Mouse (Mus musculus) embryonic facial prominence, embryonic 12.5 days (tissue): ENCODE data around the gene Papss1. TPM values are rescaled to one million over a fixed set of nuclear protein-coding genes. Genes with fewer than 3 reads are reported as not detected.
A peak's percentile ranks its signal among the peaks of the same experiment; 100 is the strongest.

ENCODE experiments used
- ATAC-seq: fragments of 200-750 bp; cut with Nextera tagmentation; 2 replicates; pipeline ENCODE4 v1.8.0; 2017; ENCODE audit not compliant: insufficient number of reproducible peaks, insufficient read depth, low FRiP score, low TSS enrichment
- H3K27ac ChIP-seq: fragments of 300-500 bp; sonication (generic); 2 replicates; pipeline ENCODE4 v1.5.1; 2016; ENCODE audit warnings: mild to moderate bottlenecking
- H3K27me3 ChIP-seq: fragments of 300-500 bp; sonication (generic); 2 replicates; pipeline ENCODE4 v1.6.1; 2016; ENCODE audit warnings: mild to moderate bottlenecking, moderate library complexity
- H3K36me3 ChIP-seq: fragments of 300-500 bp; sonication (generic); 2 replicates; pipeline ENCODE4 v1.6.1; 2016; ENCODE audit warnings: mild to moderate bottlenecking
- H3K4me1 ChIP-seq: fragments of 300-500 bp; sonication (generic); 2 replicates; pipeline ENCODE4 v1.6.1; 2016
- H3K4me2 ChIP-seq: fragments of 300-500 bp; sonication (generic); replicated peaks from 2 replicates; pipeline ENCODE4 v1.6.1; 2016; ENCODE audit warnings: mild to moderate bottlenecking, moderate library complexity
- H3K4me3 ChIP-seq: fragments of 300-500 bp; sonication (generic); 2 replicates; pipeline ENCODE4 v1.5.1; 2016; ENCODE audit warnings: mild to moderate bottlenecking
- H3K9ac ChIP-seq: fragments of 300-500 bp; sonication (generic); 2 replicates; pipeline ENCODE4 v1.6.1; 2016; ENCODE audit warnings: mild to moderate bottlenecking, moderate library complexity
- H3K9me3 ChIP-seq: fragments of 300-500 bp; sonication (generic); 2 replicates; pipeline ENCODE4 v1.6.1; 2016; ENCODE audit warnings: mild to moderate bottlenecking, moderate library complexity
- WGBS: fragments of 180-500 bp; shearing (Covaris S2); methylation state at CpG from one replicate; pipeline ENCODE4 v1.1.7; 2016; 5-methylcytosine and 5-hydroxymethylcytosine counted together
- polyA plus RNA-seq: library from polyadenylated mRNA; unstranded; fragments of >200 nt; fragmentation: Nextera tagmentation; extraction: Ambion mirVana; gene quantifications from 2 replicates; pipeline ENCODE4 v1.2.1, GENCODE M21; 2016

Papss1 gene
- polyA plus RNA-seq, 1 experiment from 2014 or later: 124 TPM

- Histone ChIP-seq H3K27ac (no peak overlapping the region), H3K36me3 (peaks cover 10% of the 10 kb centered on the region), H3K9me3 (no peaks in the 10 kb centered on the region), H3K4me3 (no peak overlapping the region), H3K9ac (no peak overlapping the region), H3K4me1 (peaks cover 4% of the 10 kb centered on the region; the same call in 1 of the 2 replicates), H3K4me2 (no peak overlapping the region), H3K27me3 (no peaks in the 10 kb centered on the region)
- 46% methylated on average over 10 of the region's 10 CpGs for WGBS
- no peak for ATAC-seq
These were observed 73.1 kb downstream of the Papss1 start for GRCm38 (mm10) chr3:131637664-131638063.

- no peak overlapping the region for H3K9ac ChIP-seq
- H3K4me3 ChIP-seq: no peak overlapping the region
- no peak overlapping the region for H3K4me2 ChIP-seq
- peaks cover 14% of the 10 kb centered on the region for H3K36me3 ChIP-seq
- H3K9me3 ChIP-seq: no peaks in the 10 kb centered on the region
- H3K27ac ChIP-seq: no peak overlapping the region
- ATAC-seq: no peak
- peaks cover 4% of the 10 kb centered on the region; the same call in 1 of the 2 replicates for H3K4me1 ChIP-seq
- 78% methylated on average over 7 of the region's 7 CpGs for WGBS
- no peaks in the 10 kb centered on the region for H3K27me3 ChIP-seq
These were observed 73.6 kb downstream of the Papss1 start for GRCm38 (mm10) chr3:131638216-131638615.

- 91% methylated on average over 20 of the region's 20 CpGs for WGBS
- ATAC-seq: no peak
- no peaks in the 10 kb centered on the region for H3K9me3 ChIP-seq
These were observed 78.2 kb downstream of the Papss1 start for GRCm38 (mm10) chr3:131642681-131643292.

GRCm38 (mm10) chr3:131645203-131645602 is 80.6 kb downstream of the Papss1 start:
- Histone ChIP-seq H3K27ac (no peak overlapping the region), H3K9me3 (no peaks in the 10 kb centered on the region), H3K36me3 (peaks cover 15% of the 10 kb centered on the region), H3K9ac (no peak overlapping the region), H3K27me3 (no peaks in the 10 kb centered on the region), H3K4me2 (no peak overlapping the region), H3K4me3 (no peak overlapping the region), H3K4me1 (no peaks in the 10 kb centered on the region)
- no peak for ATAC-seq
- 88% methylated on average over 5 of the region's 5 CpGs for WGBS

More at GRCm38 (mm10) chr3:131642681-131643292, 78.2 kb downstream of the Papss1 start:
- Histone ChIP-seq H3K4me3 (no peak overlapping the region), H3K9ac (no peak overlapping the region), H3K27me3 (no peaks in the 10 kb centered on the region), H3K36me3 (peaks cover 19% of the 10 kb centered on the region), H3K27ac (no peak overlapping the region), H3K4me1 (no peaks in the 10 kb centered on the region), H3K4me2 (no peak overlapping the region)

GRCm38 (mm10) chr3:131654366-131654765 is 89.8 kb downstream of the Papss1 start:
- Histone ChIP-seq H3K27ac (no peak overlapping the region), H3K4me3 (no peak overlapping the region), H3K4me2 (no peak overlapping the region), H3K9ac (no peak overlapping the region), H3K27me3 (no peaks in the 10 kb centered on the region), H3K36me3 (no peaks in the 10 kb centered on the region), H3K9me3 (no peaks in the 10 kb centered on the region), H3K4me1 (0 out of 2 replicates have a peak, but pooled peaks cover 3% of the 10 kb centered on the region)
- 90% methylated on average over 3 of the region's 3 CpGs for WGBS
- no peak for ATAC-seq

- H3K4me1 ChIP-seq: 0 out of 2 replicates have a peak, but pooled peaks cover 3% of the 10 kb centered on the region
- no peak overlapping the region for H3K27ac ChIP-seq
- no peak overlapping the region for H3K9ac ChIP-seq
- no peaks in the 10 kb centered on the region for H3K27me3 ChIP-seq
- ATAC-seq: no peak
- H3K4me3 ChIP-seq: no peak overlapping the region
- no peaks in the 10 kb centered on the region for H3K36me3 ChIP-seq
- no peaks in the 10 kb centered on the region for H3K9me3 ChIP-seq
- WGBS: 55% methylated on average over 6 of the region's 6 CpGs
- H3K4me2 ChIP-seq: no peak overlapping the region
These were observed 91.5 kb downstream of the Papss1 start for GRCm38 (mm10) chr3:131656032-131656431.

GRCm38 (mm10) chr3:131660126-131660525 is 95.6 kb downstream of the Papss1 start:
- Histone ChIP-seq H3K27ac (no peak overlapping the region), H3K4me1 (peaks cover 16% of the 10 kb centered on the region; the same call in 1 of the 2 replicates), H3K36me3 (no peaks in the 10 kb centered on the region), H3K4me3 (no peak overlapping the region), H3K27me3 (no peaks in the 10 kb centered on the region), H3K9ac (no peak overlapping the region), H3K9me3 (no peaks in the 10 kb centered on the region), H3K4me2 (no peak overlapping the region)
- ATAC-seq: no peak

GRCm38 (mm10) chr3:131660629-131661028 is 96.1 kb downstream of the Papss1 start:
- Histone ChIP-seq H3K4me1 (peaks cover 16% of the 10 kb centered on the region; the same call in 1 of the 2 replicates), H3K27me3 (no peaks in the 10 kb centered on the region), H3K4me2 (no peak overlapping the region), H3K9me3 (no peaks in the 10 kb centered on the region), H3K27ac (0 out of 2 replicates have a peak overlapping the region, but pooled peaks have one; percentile 18), H3K9ac (no peak overlapping the region), H3K36me3 (no peaks in the 10 kb centered on the region), H3K4me3 (no peak overlapping the region)
- 66% methylated on average over 4 of the region's 4 CpGs for WGBS
- ATAC-seq: no peak

GRCm38 (mm10) chr3:131662589-131663148 is 98.1 kb downstream of the Papss1 start:
- H3K27ac ChIP-seq: 0 out of 2 replicates have a peak overlapping the region, but pooled peaks have one; percentile 46
- H3K36me3 ChIP-seq: no peaks in the 10 kb centered on the region
- H3K4me2 ChIP-seq: no peak overlapping the region
- H3K9ac ChIP-seq: no peak overlapping the region
- H3K4me3 ChIP-seq: no peak overlapping the region
- no peaks in the 10 kb centered on the region for H3K27me3 ChIP-seq
- H3K9me3 ChIP-seq: no peaks in the 10 kb centered on the region
- no peak for ATAC-seq
- WGBS: 49% methylated on average over 5 of the region's 5 CpGs
- peaks cover 13% of the 10 kb centered on the region; the same call in 1 of the 2 replicates for H3K4me1 ChIP-seq

GRCm38 (mm10) chr3:131669910-131670309 is 105.3 kb downstream of the Papss1 start:
- no peaks in the 10 kb centered on the region for H3K4me1 ChIP-seq
- H3K9me3 ChIP-seq: no peaks in the 10 kb centered on the region
- no peak overlapping the region for H3K4me2 ChIP-seq
- H3K4me3 ChIP-seq: no peak overlapping the region
- H3K36me3 ChIP-seq: no peaks in the 10 kb centered on the region
- H3K9ac ChIP-seq: no peak overlapping the region
- H3K27me3 ChIP-seq: no peaks in the 10 kb centered on the region
- no peak overlapping the region for H3K27ac ChIP-seq
- WGBS: 83% methylated on average over 1 of the region's 1 CpGs
- ATAC-seq: no peak

- Histone ChIP-seq H3K4me3 (no peak overlapping the region), H3K27ac (no peak overlapping the region), H3K36me3 (no peaks in the 10 kb centered on the region), H3K4me2 (no peak overlapping the region), H3K27me3 (no peaks in the 10 kb centered on the region), H3K9me3 (no peaks in the 10 kb centered on the region), H3K9ac (no peak overlapping the region), H3K4me1 (no peaks in the 10 kb centered on the region; the same call in 1 of the 2 replicates)
- ATAC-seq: no peak
- WGBS: 76% methylated on average over 12 of the region's 12 CpGs
These were observed 121.5 kb downstream of the Papss1 start for GRCm38 (mm10) chr3:131686106-131686505.

- 62% methylated on average over 11 of the region's 11 CpGs for WGBS
- H3K4me3 ChIP-seq: no peak overlapping the region
- H3K9ac ChIP-seq: no peak overlapping the region
- no peak overlapping the region for H3K4me2 ChIP-seq
- no peak overlapping the region for H3K27ac ChIP-seq
- H3K27me3 ChIP-seq: no peaks in the 10 kb centered on the region
- H3K4me1 ChIP-seq: no peaks in the 10 kb centered on the region; the same call in 1 of the 2 replicates
- no peaks in the 10 kb centered on the region for H3K9me3 ChIP-seq
- ATAC-seq: no peak
- H3K36me3 ChIP-seq: no peaks in the 10 kb centered on the region
These were observed 125.4 kb downstream of the Papss1 start for GRCm38 (mm10) chr3:131689949-131690348.
